Comparison of ENCODE assay signal across 17 mouse cellular contexts in the genomic region with DNA sequence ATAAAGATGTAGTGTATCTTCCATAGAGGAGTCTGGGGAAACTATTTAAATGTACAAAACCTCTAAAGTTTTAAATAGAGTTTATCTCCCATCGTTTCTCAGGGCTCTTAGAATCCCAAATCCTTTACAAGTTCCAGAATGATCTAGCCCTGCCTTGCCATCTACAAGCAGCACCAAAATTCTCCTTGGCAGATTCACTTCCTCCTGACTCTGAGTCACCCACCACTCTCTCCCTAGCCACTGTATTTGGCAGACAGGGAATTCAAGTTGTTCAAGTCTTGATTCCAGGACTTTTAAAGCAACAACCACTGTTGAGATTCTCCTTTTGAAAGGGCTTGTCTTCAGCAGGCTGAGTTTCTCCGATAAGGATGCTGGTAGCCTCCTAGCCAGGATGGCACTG.
"Had no signal": no experiment of that assay in that cellular context is flagged by ENCODE, and none has a peak within 500 bp of the region (broad histone marks: within the 10 kb centered on the region; RNA-seq: fewer than 3 reads in every experiment).

No protein-coding gene starts in this region.

- H3K4me1 ChIP-seq: kidney, embryonic 15.5 days; limb, embryonic 15.5 days; liver, embryonic 12.5 days; megakaryocyte, embryonic 14.5 days; neural tube, embryonic 12.5 days; stomach, embryonic 15.5 days had no signal

- H3K4me2 ChIP-seq: kidney, embryonic 15.5 days; limb, embryonic 15.5 days; liver, embryonic 12.5 days; lung, embryonic 14.5 days; midbrain, embryonic 11.5 days; neural tube, embryonic 12.5 days; stomach, embryonic 15.5 days had no signal

- H3K9me3 ChIP-seq: kidney, embryonic 15.5 days; limb, embryonic 15.5 days; liver, embryonic 12.5 days; midbrain, embryonic 15.5 days; neural tube, embryonic 12.5 days; stomach, embryonic 15.5 days had no signal

- H3K36me3 ChIP-seq: kidney, embryonic 15.5 days; limb, embryonic 15.5 days; liver, embryonic 12.5 days; midbrain, embryonic 15.5 days; neural tube, embryonic 12.5 days; stomach, embryonic 15.5 days had no signal

- DNase-seq: kidney, adult 2 months; kidney, postnatal 14 days; lung, embryonic 14.5 days; lung, postnatal 10 days; right cerebral cortex, postnatal 25 days; thymus, adult 2 months; thymus, postnatal 36 days had no signal

- H3K27ac ChIP-seq: kidney, embryonic 15.5 days; left cerebral cortex, adult 2 months; limb, embryonic 15.5 days; liver, embryonic 12.5 days; macrophage; neural tube, embryonic 12.5 days; stomach, embryonic 15.5 days had no signal

- ATAC-seq: liver, embryonic 12.5 days had no signal

- H3K27me3 ChIP-seq: kidney, embryonic 15.5 days; limb, embryonic 15.5 days; liver, embryonic 12.5 days; midbrain, embryonic 15.5 days; neural tube, embryonic 12.5 days; stomach, embryonic 15.5 days had no signal

- H3K4me3 ChIP-seq: kidney, embryonic 15.5 days; left cerebral cortex, adult 2 months; limb, embryonic 15.5 days; liver, embryonic 12.5 days; megakaryocyte, embryonic 14.5 days; midbrain, embryonic 15.5 days; neural tube, embryonic 12.5 days; stomach, embryonic 15.5 days had no signal

- H3K9ac ChIP-seq: kidney, embryonic 15.5 days; limb, embryonic 15.5 days; liver, embryonic 12.5 days; lung, embryonic 14.5 days; midbrain, embryonic 15.5 days; neural tube, embryonic 12.5 days; stomach, embryonic 15.5 days had no signal
